Mouse (Mus musculus): Measurements from ENCODE around the gene Prkar2a. TPM values are rescaled to one million over a fixed set of nuclear protein-coding genes. Genes with fewer than 3 reads are reported as not detected.

Prkar2a gene
- 16.4 and 17.8 TPM in 2 replicates for polyA plus RNA-seq (2015; fragmentation: Nextera tagmentation; extraction: Ambion mirVana)

DNA sequence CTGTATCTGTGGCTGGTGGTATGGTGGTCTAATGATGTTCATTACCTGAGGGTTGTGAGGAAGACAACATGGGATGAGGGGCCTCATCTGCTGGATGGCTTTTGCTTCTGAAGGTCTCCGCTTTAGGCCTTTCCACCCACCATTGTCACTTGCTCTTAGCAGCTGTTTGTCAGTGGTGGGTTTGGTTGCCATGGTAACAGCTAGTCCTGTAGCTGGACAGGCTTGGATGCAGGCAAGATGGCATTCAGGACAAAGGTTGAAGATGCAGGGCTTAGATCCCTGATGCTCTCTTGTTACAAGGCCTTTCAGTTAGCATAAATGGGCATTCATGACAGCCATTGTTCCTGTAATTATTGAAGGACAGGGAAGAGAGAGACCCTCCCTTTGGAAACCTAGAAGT lies at the start of gene Prkar2a:
TSS of gene Prkar2a (plus strand) at position 209 of the 400 bp plus-strand sequence.
- Histone ChIP-seq H3K9me3 (ENCODE audit: low read length) (no peaks in the 10 kb centered on the region), H3K36me3 (ENCODE audit: insufficient read depth, low read length) (no peaks in the 10 kb centered on the region), H3K27ac (ENCODE audit: low read length) (peak within 1 kb of the TSS; percentile 78), H3K4me3 (ENCODE audit: low read depth, low read length) (no peak within 1 kb of the TSS), H3K4me1 (ENCODE audit: insufficient read depth, low read depth, low read length) (peaks cover 13% of the 10 kb centered on the region; the same call in 1 of the 2 replicates), H3K4me2 (replicated peaks; ENCODE audit: low read depth, low read length) (no peak within 1 kb of the TSS), H3K9ac (replicated peaks; ENCODE audit: low read depth) (no peak within 1 kb of the TSS), H3K27me3 (replicated peaks; ENCODE audit: insufficient read depth, low read length) (no peaks in the 10 kb centered on the region)
- 84% methylated on average over 1 of the region's 1 CpGs for WGBS
- no peak for ATAC-seq
- DNase-seq (ENCODE audit: low spot score), result no peak
- TF ChIP-seq EP300 (IDR thresholded peaks at IDR 0.05) (no peak), CTCF (IDR thresholded peaks at IDR 0.05) (no peak)

DNA sequence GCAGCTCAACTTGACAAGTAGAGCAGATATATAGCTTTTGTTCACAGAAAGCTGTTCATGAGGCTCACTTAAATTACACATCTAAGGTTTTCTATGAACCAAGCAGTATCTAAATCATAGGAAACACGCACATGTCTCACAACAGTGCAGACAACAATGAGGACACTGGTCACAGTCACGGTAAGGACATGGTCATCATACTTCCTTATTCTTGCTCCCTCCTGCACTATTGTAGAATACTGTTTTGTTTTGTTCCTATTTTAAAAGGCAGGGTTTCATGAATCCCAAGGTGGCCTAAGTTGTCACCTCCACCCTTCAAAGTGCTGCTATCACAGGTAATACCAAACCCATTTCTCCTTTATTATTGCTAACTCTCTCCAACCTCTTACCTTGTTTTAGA lies 49.3 kb upstream of the Prkar2a start:
- no peaks in the 10 kb centered on the region for H3K27me3 ChIP-seq (replicated peaks; ENCODE audit: insufficient read depth, low read length)
- ATAC-seq, result no peak
- H3K4me1 ChIP-seq (ENCODE audit: insufficient read depth, low read depth, low read length), result no peaks in the 10 kb centered on the region
- H3K9ac ChIP-seq (replicated peaks; ENCODE audit: low read depth), result no peak overlapping the region
- TF ChIP-seq EP300 (IDR thresholded peaks at IDR 0.05) (no peak), CTCF (IDR thresholded peaks at IDR 0.05) (no peak)
- peaks cover 13% of the 10 kb centered on the region; the same call in 1 of the 2 replicates for H3K36me3 ChIP-seq (ENCODE audit: insufficient read depth, low read length)
- no peak overlapping the region for H3K27ac ChIP-seq (ENCODE audit: low read length)
- H3K9me3 ChIP-seq (ENCODE audit: low read length), result no peaks in the 10 kb centered on the region
- H3K4me3 ChIP-seq (ENCODE audit: low read depth, low read length), result no peak overlapping the region
- no peak for DNase-seq (ENCODE audit: low spot score)
- no peak overlapping the region for H3K4me2 ChIP-seq (replicated peaks; ENCODE audit: low read depth, low read length)
- WGBS, result 85% methylated on average over 2 of the region's 2 CpGs

- Histone ChIP-seq H3K27me3 (replicated peaks; ENCODE audit: insufficient read depth, low read length) (no peaks in the 10 kb centered on the region), H3K9me3 (ENCODE audit: low read length) (no peaks in the 10 kb centered on the region), H3K27ac (ENCODE audit: low read length) (peak overlapping the region; percentile 98), H3K4me3 (ENCODE audit: low read depth, low read length) (peak overlapping the region; percentile 93), H3K4me2 (replicated peaks; ENCODE audit: low read depth, low read length) (peak overlapping the region; percentile 69), H3K9ac (replicated peaks; ENCODE audit: low read depth) (peak overlapping the region; percentile 92), H3K36me3 (ENCODE audit: insufficient read depth, low read length) (no peaks in the 10 kb centered on the region), H3K4me1 (ENCODE audit: insufficient read depth, low read depth, low read length) (peaks cover 11% of the 10 kb centered on the region; the same call in 1 of the 2 replicates)
- TF ChIP-seq EP300 (IDR thresholded peaks at IDR 0.05), result no peak
- no peak for TF ChIP-seq CTCF (IDR thresholded peaks at IDR 0.05)
- 21% methylated on average over 10 of the region's 10 CpGs for WGBS
- DNase-seq (ENCODE audit: low spot score) (peak; percentile 57), ATAC-seq (no peak)
Measured at GRCm38 (mm10) chr9:108648166-108648565, 40.9 kb upstream of the Prkar2a start.

- WGBS, result under 1% methylated on average over 100 of the region's 112 CpGs
- H3K4me1 ChIP-seq (ENCODE audit: insufficient read depth, low read depth, low read length), result peaks cover 11% of the 10 kb centered on the region; the same call in 1 of the 2 replicates
- peak; percentile 98 for ATAC-seq
- peak within 1 kb of the TSS; percentile 92 for H3K9ac ChIP-seq (replicated peaks; ENCODE audit: low read depth)
- no peaks in the 10 kb centered on the region for H3K9me3 ChIP-seq (ENCODE audit: low read length)
- H3K4me3 ChIP-seq (ENCODE audit: low read depth, low read length), result peak within 1 kb of the TSS; percentile 93
- H3K27me3 ChIP-seq (replicated peaks; ENCODE audit: insufficient read depth, low read length), result no peaks in the 10 kb centered on the region
- peak within 1 kb of the TSS; percentile 98 for H3K27ac ChIP-seq (ENCODE audit: low read length)
- peak; percentile 97 for DNase-seq (ENCODE audit: low spot score)
- H3K4me2 ChIP-seq (replicated peaks; ENCODE audit: low read depth, low read length), result peak within 1 kb of the TSS; percentile 69
- no peak for TF ChIP-seq CTCF (IDR thresholded peaks at IDR 0.05)
- TF ChIP-seq EP300 (IDR thresholded peaks at IDR 0.05), result peak; percentile 42; the same call in 1 of the 2 replicates
- H3K36me3 ChIP-seq (ENCODE audit: insufficient read depth, low read length), result no peaks in the 10 kb centered on the region
Measured at GRCm38 (mm10) chr9:108648611-108649560, 40.2 kb upstream of the Prkar2a start, which contains the start of gene Arih2. Arih2 (minus strand) TSS chr9:108649386.

GRCm38 (mm10) chr9:108649561-108650440 lies 39.3 kb upstream of the Prkar2a start:
- Histone ChIP-seq H3K9me3 (ENCODE audit: low read length) (no peaks in the 10 kb centered on the region), H3K4me2 (replicated peaks; ENCODE audit: low read depth, low read length) (peak overlapping the region; percentile 69), H3K27me3 (replicated peaks; ENCODE audit: insufficient read depth, low read length) (no peaks in the 10 kb centered on the region), H3K4me3 (ENCODE audit: low read depth, low read length) (peak overlapping the region; percentile 93), H3K27ac (ENCODE audit: low read length) (peak overlapping the region; percentile 98), H3K36me3 (ENCODE audit: insufficient read depth, low read length) (no peaks in the 10 kb centered on the region), H3K4me1 (ENCODE audit: insufficient read depth, low read depth, low read length) (peaks cover 11% of the 10 kb centered on the region; the same call in 1 of the 2 replicates), H3K9ac (replicated peaks; ENCODE audit: low read depth) (peak overlapping the region; percentile 92)
- TF ChIP-seq EP300 (IDR thresholded peaks at IDR 0.05), result no peak
- TF ChIP-seq CTCF (IDR thresholded peaks at IDR 0.05), result no peak
- 17% methylated on average over 29 of the region's 29 CpGs for WGBS
- DNase-seq (ENCODE audit: low spot score) (peak; percentile 74), ATAC-seq (peak; percentile 27)

Data from lung, postnatal 0 days (tissue).